Mouse (Mus musculus) ZHBTc4 (cell line): ENCODE measurements around the gene Serhl.

Source experiments
- DNase-seq: peaks from one replicate; pipeline ENCODE4 v3.0.0-alpha.2; 2011; ENCODE audit warnings: low read depth, low spot score

Gene Serhl

GRCm38 (mm10) chr15:83161062-83161748 lies 71.9 kb downstream of the Serhl start:
- no peak for DNase-seq

- DNase-seq = no peak
Measured at GRCm38 (mm10) chr15:83162001-83162400, 72.7 kb downstream of the Serhl start.

GRCm38 (mm10) chr15:83162818-83163485 lies 73.6 kb downstream of the Serhl start:
- DNase-seq = no peak

DNA sequence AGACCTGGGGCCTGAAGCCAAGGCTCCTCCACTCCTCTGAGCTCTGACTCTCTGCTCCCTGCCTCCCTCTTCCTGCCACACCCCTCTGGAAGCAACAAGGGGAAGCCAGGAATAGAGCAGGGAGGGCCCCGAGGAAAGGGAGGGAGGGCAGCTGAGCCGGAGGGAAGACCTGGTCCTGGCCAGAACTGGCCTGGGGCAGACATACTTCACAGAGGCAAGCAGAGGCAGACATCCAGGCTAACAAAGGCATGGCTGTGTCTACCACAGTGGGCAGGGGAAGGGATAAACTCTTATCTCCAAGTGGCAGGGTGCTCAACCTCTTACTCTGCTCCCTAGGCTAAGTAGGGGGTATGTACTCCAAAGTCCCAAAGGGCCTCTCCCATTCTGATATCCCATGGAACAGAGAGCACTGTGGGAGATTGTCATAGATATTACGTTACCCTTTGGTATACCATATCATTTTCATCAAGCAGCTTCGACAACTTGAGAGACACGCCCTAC lies 75.7 kb downstream of the Serhl start:
- peak; percentile 57 for DNase-seq

DNA sequence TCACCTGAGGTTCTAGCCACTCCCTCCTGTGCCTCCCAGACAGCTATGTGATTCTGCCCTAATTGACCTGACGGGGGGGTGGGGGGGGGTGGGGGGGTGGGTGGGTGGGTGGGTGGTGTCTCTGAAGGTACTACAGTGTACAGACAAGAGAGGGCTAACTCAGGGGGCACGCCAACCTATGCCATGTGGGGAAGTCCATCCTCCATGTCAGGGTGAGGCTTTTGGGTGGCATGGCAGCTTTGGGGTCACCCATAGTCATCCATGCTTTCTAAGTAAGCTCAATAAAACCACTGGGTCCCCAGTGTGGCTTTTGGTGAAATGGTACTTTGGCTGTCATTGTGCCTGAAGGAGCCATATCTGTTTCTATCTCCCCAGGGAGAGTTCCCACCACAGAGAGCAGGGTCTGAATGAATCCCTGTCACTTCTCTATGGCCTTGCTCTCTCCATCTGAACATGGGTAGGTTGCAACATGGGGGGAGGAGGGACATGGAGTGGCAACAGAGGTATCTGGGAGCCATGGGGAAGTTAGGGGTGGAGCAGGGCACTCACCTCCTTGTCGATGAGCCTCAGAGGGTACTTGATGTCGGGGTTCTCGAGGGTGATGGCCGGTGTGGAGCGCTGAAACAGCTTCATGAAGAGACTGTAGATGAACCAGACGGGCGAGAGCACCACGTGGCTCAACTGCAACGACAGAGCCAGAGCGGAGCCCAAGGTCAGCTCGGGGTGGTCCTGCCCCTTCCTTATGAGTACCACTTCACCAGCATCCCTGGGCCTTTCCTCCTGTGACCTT lies 76.4 kb downstream of the Serhl start:
- no peak for DNase-seq
